Mouse (Mus musculus) cerebellum, adult 11-12 months (tissue): ENCODE data around the gene Lamp1.

Experiments
- DNase-seq: peaks from one replicate; pipeline ENCODE4 v3.0.0; 2022

Lamp1 gene

DNA sequence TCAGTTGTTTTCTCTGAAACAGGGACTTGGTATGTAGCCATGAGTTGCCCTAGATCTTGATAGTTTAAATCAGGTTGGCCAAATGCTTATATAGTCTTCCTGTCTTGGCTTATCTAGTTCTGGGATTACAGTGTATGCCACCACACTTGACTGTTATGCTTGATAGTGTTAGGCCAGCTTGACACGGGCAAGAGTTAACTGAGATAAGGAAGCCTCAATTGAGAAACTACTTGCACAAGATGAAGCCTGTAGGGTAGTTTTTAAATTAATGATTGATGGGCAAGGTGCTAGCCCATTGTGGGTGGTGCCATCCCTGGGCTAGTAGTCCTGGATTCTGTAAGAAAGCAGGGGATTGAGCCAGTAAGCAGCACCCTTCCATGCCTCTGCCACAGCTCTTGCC, 4.6 kb downstream of the Lamp1 start:
- no peak for DNase-seq

DNA sequence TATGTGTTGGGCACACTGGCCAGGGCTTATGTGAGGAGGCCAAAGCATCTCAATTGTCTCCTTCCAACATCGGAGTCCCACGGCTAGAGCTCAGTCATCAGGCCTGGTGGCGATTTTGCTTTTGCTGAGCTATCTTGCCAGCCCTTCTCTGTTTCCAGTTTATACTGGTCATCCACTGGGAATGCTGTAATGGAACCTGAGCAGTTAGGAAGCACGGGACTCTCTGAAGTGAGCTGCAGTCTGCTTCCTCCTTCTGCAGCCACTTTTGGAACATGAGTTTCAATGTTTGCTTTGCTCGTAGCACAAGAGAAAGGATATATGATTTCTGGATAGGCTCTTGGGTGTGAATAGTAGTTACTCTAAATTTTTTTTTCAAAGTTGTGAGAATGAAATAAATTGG, 5.4 kb downstream of the Lamp1 start:
- DNase-seq: no peak

GRCm38 (mm10) chr8:13170510-13170909, 11.5 kb downstream of the Lamp1 start:
- DNase-seq: no peak

DNA sequence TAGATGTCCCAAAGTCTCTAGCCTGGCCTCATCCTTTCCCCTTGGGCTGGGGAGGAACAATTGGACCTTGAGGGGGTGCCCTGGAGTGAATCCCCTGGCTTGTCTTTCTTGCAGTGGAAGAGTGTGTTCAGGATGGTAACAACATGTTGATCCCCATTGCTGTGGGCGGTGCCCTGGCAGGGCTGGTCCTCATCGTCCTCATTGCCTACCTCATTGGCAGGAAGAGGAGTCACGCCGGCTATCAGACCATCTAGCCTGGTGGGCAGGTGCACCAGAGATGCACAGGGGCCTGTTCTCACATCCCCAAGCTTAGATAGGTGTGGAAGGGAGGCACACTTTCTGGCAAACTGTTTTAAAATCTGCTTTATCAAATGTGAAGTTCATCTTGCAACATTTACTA, 15.3 kb downstream of the Lamp1 start:
- DNase-seq: no peak

GRCm38 (mm10) chr8:13174811-13175210, 15.8 kb downstream of the Lamp1 start:
- no peak for DNase-seq

- DNase-seq: no peak
Measured at GRCm38 (mm10) chr8:13175650-13176049, 16.7 kb downstream of the Lamp1 start.

DNA sequence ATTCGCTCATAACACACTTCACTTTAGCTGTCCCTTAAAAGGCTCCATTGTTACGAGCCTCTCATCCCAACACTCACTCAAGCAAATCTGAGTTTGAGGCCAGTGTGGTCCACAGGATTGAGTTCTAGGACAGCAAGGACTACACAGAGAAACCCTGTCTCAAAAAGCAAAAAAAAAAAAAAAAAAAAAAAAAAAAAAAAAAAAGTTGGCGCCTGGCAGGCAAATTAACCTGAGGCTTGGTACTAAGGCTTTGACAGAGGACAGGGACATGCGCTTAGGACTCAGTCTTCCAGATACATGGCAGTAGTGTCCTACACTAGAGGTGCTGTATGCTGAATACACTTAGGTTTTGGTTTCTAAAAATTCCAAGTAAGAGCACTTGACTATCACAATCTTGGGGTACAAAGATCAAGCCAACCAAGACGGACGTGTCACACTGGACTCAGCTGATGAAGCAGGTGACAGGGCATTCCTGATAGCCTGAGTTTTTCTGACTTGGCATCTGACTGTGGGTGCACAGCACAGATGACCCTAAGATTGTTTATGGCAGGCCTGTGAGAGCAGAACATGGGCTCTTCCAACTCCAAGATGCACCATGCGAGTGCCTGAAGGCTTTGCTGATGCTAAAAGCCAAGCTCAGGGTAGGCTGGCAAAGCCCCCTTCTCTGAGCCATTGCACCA, 18.4 kb downstream of the Lamp1 start:
- no peak for DNase-seq

DNA sequence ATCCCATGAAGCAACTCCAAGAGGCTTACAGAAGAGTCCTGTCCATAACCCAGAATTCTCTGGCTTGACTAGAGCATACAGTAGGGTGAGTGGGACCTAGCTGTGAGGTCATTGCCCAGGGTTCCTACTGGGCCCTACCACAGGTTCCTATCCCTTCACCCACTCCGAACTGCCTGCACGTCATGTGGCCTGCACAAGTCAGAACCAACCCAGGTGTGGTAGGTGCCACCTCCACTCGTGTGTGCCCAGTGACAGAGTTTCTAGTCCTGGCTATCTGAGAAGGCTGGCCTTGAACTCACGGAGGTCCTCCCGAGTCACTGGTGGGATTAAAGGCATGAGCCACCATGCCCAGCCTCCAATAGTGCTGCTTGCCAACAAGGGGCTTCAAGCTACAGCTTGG, 19.2 kb downstream of the Lamp1 start:
- DNase-seq: no peak

GRCm38 (mm10) chr8:13179482-13179881, 20.5 kb downstream of the Lamp1 start:
- no peak for DNase-seq

DNA sequence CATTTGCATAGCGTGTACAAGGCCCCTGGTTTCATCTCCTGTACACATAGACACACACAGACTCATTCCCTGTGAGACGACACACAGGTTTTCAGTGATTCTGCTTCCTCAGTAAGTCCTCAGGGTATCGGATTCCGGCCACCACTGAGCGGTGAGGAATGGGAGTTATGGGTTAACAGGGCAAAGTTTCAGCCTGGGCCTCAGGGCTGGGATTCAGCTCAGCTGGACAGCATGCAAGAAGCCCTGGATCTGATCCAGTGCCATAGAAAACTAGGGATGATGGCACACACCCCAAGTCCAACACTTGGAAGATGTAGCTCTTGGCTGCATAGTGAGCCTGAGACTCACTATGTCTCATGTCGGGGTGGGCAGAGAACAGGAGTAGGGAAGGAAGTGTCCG, 21.0 kb downstream of the Lamp1 start:
- DNase-seq: no peak

GRCm38 (mm10) chr8:13180408-13180807, 21.4 kb downstream of the Lamp1 start:
- DNase-seq: no peak

- no peak for DNase-seq
Measured at GRCm38 (mm10) chr8:13180911-13181690, 22.1 kb downstream of the Lamp1 start.

GRCm38 (mm10) chr8:13181691-13181976, 22.7 kb downstream of the Lamp1 start:
- DNase-seq: no peak

DNA sequence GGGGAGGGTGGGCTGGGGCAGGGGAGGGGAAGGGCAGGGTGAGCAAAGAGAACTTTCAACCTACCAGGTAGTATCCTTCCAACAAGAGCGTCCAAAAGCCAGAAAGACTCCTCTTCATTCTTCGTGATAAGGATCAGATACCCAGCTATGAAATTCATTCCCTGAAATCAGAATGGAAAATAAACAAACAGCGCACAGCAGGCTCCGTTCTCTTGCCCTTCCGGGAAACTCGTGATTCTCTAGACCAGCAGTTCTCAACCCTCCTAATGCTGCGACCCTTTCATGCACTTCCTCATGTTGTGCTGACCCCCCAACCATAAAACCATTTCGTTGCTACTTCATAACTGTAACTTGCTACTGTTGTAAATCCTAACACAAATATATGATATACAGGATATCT, 27.9 kb downstream of the Lamp1 start:
- no peak for DNase-seq

GRCm38 (mm10) chr8:13187229-13187628, 28.3 kb downstream of the Lamp1 start:
- no peak for DNase-seq

GRCm38 (mm10) chr8:13187638-13188037, 28.7 kb downstream of the Lamp1 start:
- no peak for DNase-seq

DNA sequence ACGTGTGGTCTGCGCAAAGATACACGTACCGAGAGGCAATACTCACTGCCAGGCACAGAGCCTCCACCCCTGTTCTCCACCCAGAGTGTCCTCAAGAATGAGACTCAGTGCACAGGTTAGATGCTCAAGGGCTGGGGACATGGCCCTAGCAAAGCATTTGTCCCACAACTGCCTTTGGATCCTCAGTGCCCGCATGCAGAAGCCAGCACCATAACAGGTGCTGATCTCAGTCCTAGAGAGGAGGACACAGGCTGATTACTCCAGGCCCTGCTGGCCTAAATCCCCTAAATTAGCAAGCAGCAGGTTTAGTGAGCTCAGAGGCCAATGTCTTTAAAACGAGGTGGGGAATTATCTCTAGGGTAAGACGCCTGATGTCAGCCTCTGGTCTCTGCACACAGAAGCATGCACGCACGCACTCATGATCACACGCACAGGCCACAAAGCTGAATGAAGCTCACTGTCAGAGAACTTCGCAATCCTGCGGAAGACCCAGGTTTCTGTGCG, 29.1 kb downstream of the Lamp1 start:
- no peak for DNase-seq

- no peak for DNase-seq
Measured at GRCm38 (mm10) chr8:13188857-13189256, 29.9 kb downstream of the Lamp1 start.

GRCm38 (mm10) chr8:13190235-13190634, 31.3 kb downstream of the Lamp1 start:
- DNase-seq: no peak

- DNase-seq: no peak
Measured at GRCm38 (mm10) chr8:13194818-13195217, 35.9 kb downstream of the Lamp1 start.

GRCm38 (mm10) chr8:13197493-13197892, 38.5 kb downstream of the Lamp1 start:
- DNase-seq: no peak

DNA sequence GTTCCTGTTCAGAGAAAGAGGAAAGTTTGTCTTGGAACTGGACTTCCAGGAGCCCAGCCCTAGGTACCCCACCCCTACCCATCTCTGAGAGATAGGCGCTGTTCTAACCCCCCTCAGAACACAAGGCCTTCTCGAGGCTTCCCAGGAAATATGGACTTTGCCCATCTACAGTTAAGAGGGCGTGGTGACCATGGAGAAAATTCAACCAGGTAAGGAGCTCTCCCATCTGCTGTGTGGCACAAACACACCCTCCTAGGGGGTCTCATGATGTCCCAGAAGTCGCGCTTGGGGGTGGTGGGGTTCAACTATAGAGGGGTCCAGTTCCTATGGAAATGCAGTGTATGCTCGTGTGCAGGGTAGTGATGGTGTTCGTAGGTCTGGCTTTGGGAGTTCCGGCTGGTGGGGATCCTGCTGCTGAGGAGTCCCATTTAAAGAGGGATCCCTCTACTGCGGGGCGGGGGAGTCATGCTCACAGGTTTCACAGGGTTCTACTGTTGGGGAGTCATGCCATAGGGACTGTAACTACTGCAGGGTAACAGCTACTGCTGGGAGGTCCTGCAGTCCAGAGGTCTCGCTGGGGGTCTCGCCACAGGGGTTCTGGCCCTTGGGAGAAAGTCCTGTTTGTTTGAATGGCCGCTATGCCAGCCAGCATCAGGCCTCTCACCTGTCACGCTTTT, 40.6 kb downstream of the Lamp1 start:
- DNase-seq: no peak

GRCm38 (mm10) chr8:13200301-13201012, 41.5 kb downstream of the Lamp1 start, which contains the start of gene Grtp1:
TSS of gene Grtp1 (minus strand) at chr8:13200620.
- DNase-seq: no peak

GRCm38 (mm10) chr8:13201013-13201334, 42.0 kb downstream of the Lamp1 start:
- no peak for DNase-seq
